Mouse (Mus musculus) cerebellum, adult 2 months (tissue): ENCODE results near the gene Capn9. TPM values are rescaled to one million over a fixed set of nuclear protein-coding genes. Genes with fewer than 3 reads are reported as not detected.
A peak's percentile ranks its signal among the peaks of the same experiment; 100 is the strongest.

Experiments
- DNase-seq, 2 experiments: peaks; one replicate each; pipeline ENCODE4 v3.0.0; 2021
- H3K27ac ChIP-seq: fragments of 200-500 bp; 2 replicates; pipeline ENCODE4 v1.5.1; 2012; ENCODE audit warnings: low read length, control low read depth, inconsistent platforms; ENCODE audit not compliant: insufficient read depth
- H3K27me3 ChIP-seq: fragments of 200-500 bp; 2 replicates; pipeline ENCODE4 v1.6.1; 2012; ENCODE audit warnings: inconsistent platforms, mild to moderate bottlenecking, low read length, moderate library complexity; ENCODE audit not compliant: control insufficient read depth, insufficient read depth
- H3K4me1 ChIP-seq: fragments of 200-500 bp; 2 replicates; pipeline ENCODE4 v1.6.1; 2011; ENCODE audit warnings: low read length; ENCODE audit not compliant: control insufficient read depth, insufficient read depth
- H3K4me3 ChIP-seq: fragments of 200-500 bp; replicated peaks from 2 replicates; pipeline ENCODE3; 2011; ENCODE audit warnings: mild to moderate bottlenecking, low read depth, low read length, control low read depth; ENCODE audit not compliant: insufficient read depth
- CTCF ChIP-seq: fragments of 200-500 bp; IDR thresholded peaks from 2 replicates; pipeline ENCODE4 v1.5.1; 2011; ENCODE audit warnings: low read depth, mild to moderate bottlenecking, control low read depth, low read length, moderate library complexity, borderline replicate concordance; ENCODE audit not compliant: insufficient read depth
- POLR2A ChIP-seq: fragments of 200-500 bp; IDR thresholded peaks from 2 replicates; pipeline ENCODE4 v1.6.1; 2011; ENCODE audit warnings: low read length, control low read depth, borderline replicate concordance; ENCODE audit not compliant: insufficient read depth
- WGBS: fragments of 180-500 bp; shearing (Covaris S2); methylation state at CpG from one replicate; pipeline ENCODE4 v1.1.7; 2018; 5-methylcytosine and 5-hydroxymethylcytosine counted together
- polyA plus RNA-seq: library from polyadenylated mRNA; depleted of rRNA; stranded (reverse); fragments of >200 nt; gene quantifications from 2 replicates; pipeline ENCODE4 v1.2.3, GENCODE M21; 2012

Gene Capn9
- polyA plus RNA-seq, 1 experiment = 0.08 TPM

DNA sequence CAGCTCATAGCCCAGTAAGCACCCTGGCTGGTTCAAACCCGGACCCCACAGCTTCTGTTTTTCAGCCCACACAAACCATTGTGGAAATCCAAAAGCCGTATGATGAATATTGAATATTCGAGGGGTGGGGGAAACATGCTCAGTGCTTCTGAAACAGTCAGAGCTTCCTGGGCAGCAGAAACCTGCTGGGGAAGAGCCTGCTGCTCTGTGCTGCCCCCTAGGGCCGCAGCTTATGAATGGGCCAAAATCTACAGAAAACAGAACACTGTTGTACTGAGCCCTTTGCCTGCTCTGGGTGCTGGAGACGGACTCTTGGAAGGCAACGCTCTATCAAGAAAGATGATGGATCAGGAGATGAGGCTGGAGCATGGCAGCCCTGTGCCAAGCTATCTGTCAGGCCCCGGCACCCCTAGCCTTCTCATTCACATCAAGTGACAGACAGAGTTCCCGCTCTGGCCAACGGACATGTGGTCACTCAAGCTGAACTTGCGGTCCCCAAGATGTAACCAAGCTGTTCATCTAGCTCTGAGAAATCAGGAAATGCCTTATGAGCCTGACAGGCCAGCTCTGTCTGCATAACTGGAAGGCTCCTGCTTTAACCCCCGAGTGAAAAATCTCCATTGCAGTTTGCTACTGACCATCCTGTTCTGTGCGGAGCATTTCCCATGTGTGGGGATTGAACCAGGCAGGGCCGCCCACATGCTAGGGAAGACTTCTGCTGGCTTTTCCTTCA lies 32.5 kb downstream of the Capn9 start:
- no peaks in the 10 kb centered on the region for H3K27me3 ChIP-seq
- H3K27ac ChIP-seq = no peak overlapping the region
- TF ChIP-seq POLR2A = no peak
- TF ChIP-seq CTCF = peak; percentile 68
- WGBS = 52% methylated on average over 13 of the region's 13 CpGs
- H3K4me3 ChIP-seq = no peak overlapping the region
- H3K4me1 ChIP-seq = peaks cover 9% of the 10 kb centered on the region; the same call in 1 of the 2 replicates
- peak; percentile 37 to 40 for DNase-seq

DNA sequence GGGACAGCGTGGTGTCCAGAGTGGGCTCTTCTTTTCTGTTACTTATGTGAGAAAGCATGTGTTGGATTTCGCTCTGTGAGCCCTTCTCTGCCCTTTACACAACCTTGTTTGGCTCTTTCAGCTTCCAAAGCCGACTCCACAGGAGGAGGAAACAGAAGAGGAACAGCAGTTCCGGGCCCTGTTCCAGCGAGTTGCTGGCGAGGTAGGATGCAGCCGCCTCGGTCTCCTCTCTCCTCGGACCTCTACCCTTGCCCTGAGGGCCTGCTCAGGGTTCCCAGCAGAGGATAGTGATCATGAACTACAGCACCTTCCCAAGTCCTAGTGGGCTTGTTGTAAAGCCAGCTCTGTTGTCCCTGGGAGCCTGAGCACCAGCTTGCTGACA lies 33.1 kb downstream of the Capn9 start:
- peaks cover 9% of the 10 kb centered on the region; the same call in 1 of the 2 replicates for H3K4me1 ChIP-seq
- TF ChIP-seq CTCF = no peak
- TF ChIP-seq POLR2A = no peak
- no peak overlapping the region for H3K27ac ChIP-seq
- H3K27me3 ChIP-seq = no peaks in the 10 kb centered on the region
- WGBS = 11% methylated on average over 9 of the region's 9 CpGs
- no peak overlapping the region for H3K4me3 ChIP-seq
- DNase-seq = peak; percentile 41 to 52

DNA sequence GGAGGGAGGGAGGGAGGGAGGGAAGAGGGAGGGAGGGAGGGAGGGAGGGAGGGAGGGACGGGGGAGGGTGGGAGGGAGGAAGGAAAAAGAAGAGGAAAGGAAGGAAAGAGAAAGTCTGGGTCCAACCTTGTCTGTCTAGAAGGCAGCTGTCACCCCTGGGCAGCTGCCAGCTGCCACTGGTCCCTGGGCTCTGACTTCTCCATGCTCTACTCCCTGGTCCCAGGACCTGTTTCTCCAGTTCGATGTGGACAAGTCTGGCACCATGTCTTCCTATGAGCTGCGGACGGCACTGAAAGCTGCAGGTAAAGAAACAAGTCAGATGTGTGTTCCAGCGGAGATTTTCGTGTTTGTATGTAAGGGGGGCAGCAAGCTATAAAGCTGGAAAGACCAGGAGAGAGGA lies 38.4 kb downstream of the Capn9 start:
- Histone ChIP-seq H3K4me1 (no peaks in the 10 kb centered on the region; the same call in 1 of the 2 replicates), H3K4me3 (no peak overlapping the region), H3K27ac (no peak overlapping the region), H3K27me3 (no peaks in the 10 kb centered on the region)
- WGBS = 57% methylated on average over 5 of the region's 6 CpGs
- no peak for DNase-seq
- TF ChIP-seq POLR2A = no peak
- TF ChIP-seq CTCF = no peak

DNA sequence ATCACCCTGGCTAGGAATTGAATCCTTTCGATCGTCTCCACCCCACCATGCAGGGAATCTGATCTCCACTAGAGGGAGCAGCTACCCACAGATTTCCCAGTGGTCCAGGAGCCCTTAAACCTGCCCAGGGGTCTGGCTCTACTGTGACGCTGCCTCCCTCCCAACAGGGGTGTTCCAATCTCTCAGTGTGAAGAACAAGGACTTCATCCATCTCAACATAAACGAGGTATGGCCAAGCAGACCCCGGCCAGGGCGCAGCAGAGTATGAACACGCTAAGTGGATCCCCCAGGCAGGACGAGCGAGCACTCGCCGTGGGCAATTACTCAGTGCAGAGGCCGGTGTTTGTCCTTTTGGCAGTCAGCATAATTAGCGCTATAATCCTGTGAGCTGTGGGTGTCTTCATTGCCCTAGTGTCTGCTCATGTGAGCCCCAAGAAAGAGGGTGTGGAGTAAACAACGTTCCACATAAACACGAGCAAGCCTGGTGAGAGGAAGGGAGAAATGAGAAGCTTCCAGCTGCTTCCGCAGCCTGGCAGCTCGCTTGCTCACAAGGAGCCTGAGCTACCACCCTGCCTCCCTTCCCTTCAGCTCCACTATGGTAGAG lies 41.5 kb downstream of the Capn9 start:
- TF ChIP-seq POLR2A = peak; percentile 22; the same call in 1 of the 2 replicates
- TF ChIP-seq CTCF = peak; percentile 90
- H3K4me3 ChIP-seq = peak overlapping the region; percentile 60
- WGBS = 2% methylated on average over 17 of the region's 17 CpGs

DNA sequence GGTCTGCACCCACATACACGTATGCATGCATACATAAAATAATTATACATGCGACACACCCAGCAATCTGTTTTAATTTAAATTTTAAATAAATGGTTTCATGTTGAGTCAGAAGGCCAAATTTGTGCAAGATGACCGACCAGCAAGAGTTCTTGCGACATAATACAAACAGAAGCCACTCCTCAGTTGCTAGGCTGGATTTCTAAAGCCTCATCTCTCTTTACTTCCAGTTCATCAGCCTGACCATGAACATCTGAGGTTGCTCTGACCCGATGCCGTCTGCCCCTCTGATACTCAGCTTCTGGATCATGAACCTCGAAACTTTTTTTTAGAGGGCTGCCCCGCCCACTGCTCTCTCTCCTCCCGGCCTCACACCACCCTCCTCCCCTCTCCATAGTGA lies 42.3 kb downstream of the Capn9 start:
- H3K4me1 ChIP-seq = no peaks in the 10 kb centered on the region
- H3K27me3 ChIP-seq = no peaks in the 10 kb centered on the region
- whole genome bisulfite sequencing = 65% methylated on average over 9 of the region's 9 CpGs
- no peak for TF ChIP-seq CTCF
- no peak for TF ChIP-seq POLR2A
- H3K27ac ChIP-seq = no peak overlapping the region
- H3K4me3 ChIP-seq = no peak overlapping the region
- no peak for DNase-seq

More for the DNA sequence above, 41.5 kb downstream of the Capn9 start:
- DNase-seq = peak; percentile 83 to 92
- no peaks in the 10 kb centered on the region for H3K4me1 ChIP-seq
- H3K27me3 ChIP-seq = no peaks in the 10 kb centered on the region
- peak overlapping the region; percentile 52 for H3K27ac ChIP-seq

DNA sequence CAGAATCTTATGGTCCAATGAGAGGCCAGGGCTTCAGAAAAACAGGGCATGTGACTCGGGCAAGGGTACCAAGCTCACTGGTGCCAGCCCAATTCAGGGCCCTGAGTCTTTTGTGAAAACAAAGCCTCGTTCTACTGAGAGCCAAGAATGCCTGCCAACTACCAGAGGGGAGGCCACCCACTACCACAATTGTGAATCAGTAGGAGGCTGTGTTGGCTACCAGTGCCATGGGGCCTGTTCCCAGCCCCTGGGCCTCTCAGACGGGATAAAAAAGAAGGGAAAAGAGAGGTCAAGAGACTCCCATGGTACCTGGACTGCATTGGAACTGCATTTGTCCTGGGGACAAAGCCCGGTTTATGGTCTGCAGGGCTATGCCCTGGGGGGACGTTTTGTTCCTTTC lies 45.3 kb downstream of the Capn9 start:
- DNase-seq = peak in 1 of 2 experiments; percentile 62
- TF ChIP-seq POLR2A (no peak), CTCF (no peak)
- Histone ChIP-seq H3K4me1 (no peaks in the 10 kb centered on the region), H3K27ac (no peak overlapping the region; the same call in 1 of the 2 replicates), H3K27me3 (no peaks in the 10 kb centered on the region), H3K4me3 (no peak overlapping the region)
- 52% methylated on average over 5 of the region's 5 CpGs for WGBS

DNA sequence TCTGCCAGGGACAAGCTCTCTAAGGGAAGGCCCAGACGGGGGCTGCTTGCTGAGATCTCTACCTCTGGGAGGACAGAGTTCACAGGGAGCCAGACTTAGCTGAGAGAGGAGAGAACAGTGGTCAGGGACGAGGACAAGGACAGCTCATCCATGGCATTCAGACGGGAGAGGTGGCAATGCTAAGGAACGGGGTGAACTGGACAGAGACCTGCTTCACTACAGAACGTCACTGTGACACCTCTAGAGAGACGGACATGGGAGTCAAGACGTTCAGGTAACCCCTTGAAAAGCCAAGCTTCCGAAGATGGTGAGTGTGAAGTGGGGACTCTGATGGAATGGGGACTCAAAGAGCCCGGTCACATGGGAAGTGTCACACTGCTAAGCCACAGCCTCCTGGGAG lies 50.3 kb downstream of the Capn9 start:
- DNase-seq = no peak
- H3K27ac ChIP-seq = no peak overlapping the region
- no peak for TF ChIP-seq POLR2A
- no peak for TF ChIP-seq CTCF
- peaks cover 8% of the 10 kb centered on the region for H3K4me1 ChIP-seq
- no peak overlapping the region for H3K4me3 ChIP-seq
- H3K27me3 ChIP-seq = no peaks in the 10 kb centered on the region
- 88% methylated on average over 9 of the region's 9 CpGs for WGBS

DNA sequence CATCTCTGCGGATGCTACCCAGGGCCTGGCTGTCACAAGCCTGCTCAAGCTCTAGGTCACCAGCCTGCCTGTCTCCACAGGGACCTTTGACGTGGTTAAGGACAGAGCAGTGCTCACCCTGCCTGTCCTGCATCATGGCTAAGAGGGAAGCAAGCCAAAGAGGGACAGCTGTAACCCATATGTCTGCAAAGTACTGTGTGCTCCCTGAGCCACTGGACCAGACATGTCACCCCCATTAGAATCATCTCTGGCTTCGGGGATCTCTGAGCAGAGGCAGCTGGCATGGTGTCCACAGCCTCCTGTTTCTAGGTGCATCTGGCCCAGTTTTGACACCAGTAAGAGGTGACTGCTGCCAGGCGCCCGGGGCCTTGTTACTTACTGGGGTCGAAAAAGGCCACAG lies 54.6 kb downstream of the Capn9 start:
- Histone ChIP-seq H3K27ac (no peak overlapping the region), H3K4me1 (peaks cover 26% of the 10 kb centered on the region), H3K4me3 (no peak overlapping the region), H3K27me3 (no peaks in the 10 kb centered on the region)
- DNase-seq = peak in 1 of 2 experiments; percentile 38
- TF ChIP-seq POLR2A (no peak), CTCF (no peak)
- WGBS = 43% methylated on average over 6 of the region's 6 CpGs
